Comparison of ENCODE assay signal across 1 mouse cellular context in the genomic region with DNA sequence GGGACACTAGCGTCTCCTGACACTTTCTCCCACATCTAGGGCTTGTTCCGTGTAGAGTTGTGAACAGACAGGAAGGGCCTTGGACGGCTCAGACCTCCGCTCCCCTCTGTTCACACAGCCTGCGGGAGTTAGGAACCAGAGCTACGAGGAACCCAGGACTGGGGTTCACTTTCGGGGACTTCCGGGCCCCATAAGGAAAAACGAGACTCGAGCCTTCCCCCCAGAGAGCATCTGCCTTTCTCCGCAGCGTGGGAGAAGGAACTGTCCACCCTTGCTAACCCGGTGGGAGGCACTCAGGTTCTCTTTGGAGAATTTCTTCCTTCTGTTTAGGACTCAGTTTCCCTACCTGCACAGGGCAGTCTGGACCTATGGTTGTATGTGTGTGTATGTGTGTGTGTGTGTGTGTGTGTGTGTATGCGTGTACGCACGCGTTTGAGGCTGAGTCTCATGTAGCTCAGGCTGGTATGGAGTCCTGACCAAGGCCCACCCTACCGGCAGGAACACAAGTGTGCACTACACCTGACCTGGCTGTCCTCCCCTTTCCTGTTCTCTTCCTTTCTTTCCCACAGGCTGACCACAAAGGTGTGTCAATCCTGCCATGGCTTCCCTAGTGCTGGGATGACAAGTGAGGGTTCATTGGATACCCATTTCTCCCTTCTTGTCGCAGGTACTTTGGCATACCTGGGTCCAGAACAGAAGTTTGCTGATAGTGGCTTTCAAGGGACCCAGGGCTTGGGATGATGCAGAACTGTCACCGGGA.
TF ChIP-seq lines count a peak whose summit lies in the region.

No protein-coding gene starts in this region.

TF ChIP-seq in MEL, 35 proteins besides CTCF, POLR2A, EP300 and RAD21:
- no peak for TF ChIP-seq POLR2AphosphoS2 (IDR thresholded peaks at IDR 0.05; ENCODE audit: low read length)
- TF ChIP-seq SIN3A (IDR thresholded peaks at IDR 0.05; ENCODE audit: low read length): no peak
- TF ChIP-seq MYB (IDR thresholded peaks at IDR 0.05; ENCODE audit: low read depth, low read length): no peak
- TF ChIP-seq BHLHE40 (IDR thresholded peaks at IDR 0.05; ENCODE audit: borderline replicate concordance, low read depth, low read length): no peak
- 0 out of 2 replicates have a peak, but pooled peaks have one; percentile 22 for TF ChIP-seq CHD2 (IDR thresholded peaks at IDR 0.05; ENCODE audit: low read length)
- no peak for TF ChIP-seq JUND (IDR thresholded peaks at IDR 0.05; ENCODE audit: low read depth, low read length)
- no peak for TF ChIP-seq KAT2A (conservative IDR thresholded peaks at IDR 0.05; ENCODE audit: low read depth, low read length)
- TF ChIP-seq ZMIZ1 (IDR thresholded peaks at IDR 0.05; ENCODE audit: low read depth, low read length): no peak
- 0 out of 2 replicates have a peak, but pooled peaks have one; percentile 56 for TF ChIP-seq POLR2AphosphoS5 (IDR thresholded peaks at IDR 0.05; ENCODE audit: borderline replicate concordance, low read depth, low read length)
